Mouse (Mus musculus) G1E-ER4 (cell line): ENCODE results near the gene Cnpy2. TPM values are rescaled to one million over a fixed set of nuclear protein-coding genes. Genes with fewer than 3 reads are reported as not detected.

ENCODE experiments used
- GATA1 ChIP-seq: IDR thresholded peaks from one replicate; pipeline ENCODE4 v1.8.0; 2012; ENCODE audit warnings: low read length, inconsistent platforms
- polyA plus RNA-seq: library from polyadenylated mRNA; stranded (reverse); fragments of >175 nt; gene quantifications from 2 replicates; pipeline ENCODE4 v1.2.3, GENCODE M21; 2012

The Cnpy2 gene
- polyA plus RNA-seq, 1 experiment = 115 TPM

GRCm38 (mm10) chr10:128309654-128310053, 12.6 kb upstream of the Cnpy2 start:
- no peak for TF ChIP-seq GATA1

- TF ChIP-seq GATA1 = no peak
These were observed 12.1 kb upstream of the Cnpy2 start for GRCm38 (mm10) chr10:128310177-128310576.

GRCm38 (mm10) chr10:128310902-128311301, 11.4 kb upstream of the Cnpy2 start:
- TF ChIP-seq GATA1 = no peak

- no peak for TF ChIP-seq GATA1
These were observed 6.7 kb upstream of the Cnpy2 start for GRCm38 (mm10) chr10:128315578-128315977.

- no peak for TF ChIP-seq GATA1
These were observed 618 bp upstream of the Cnpy2 start for GRCm38 (mm10) chr10:128321641-128322040.

GRCm38 (mm10) chr10:128323516-128323915, 1.3 kb downstream of the Cnpy2 start:
- no peak for TF ChIP-seq GATA1

- no peak for TF ChIP-seq GATA1
These were observed 4.6 kb downstream of the Cnpy2 start for GRCm38 (mm10) chr10:128326825-128327224.

GRCm38 (mm10) chr10:128327610-128328009, 5.4 kb downstream of the Cnpy2 start:
- TF ChIP-seq GATA1 = no peak

- TF ChIP-seq GATA1 = no peak
These were observed 13.3 kb downstream of the Cnpy2 start for GRCm38 (mm10) chr10:128335582-128335981.

- no peak for TF ChIP-seq GATA1
These were observed 13.9 kb downstream of the Cnpy2 start for GRCm38 (mm10) chr10:128336195-128336594.

- peak; percentile 89 for TF ChIP-seq GATA1
These were observed 14.3 kb downstream of the Cnpy2 start for GRCm38 (mm10) chr10:128336597-128336996.

GRCm38 (mm10) chr10:128337306-128338181, 15.3 kb downstream of the Cnpy2 start, which contains the start of gene Cs:
Cs (plus strand) TSS chr10:128337734.
- no peak for TF ChIP-seq GATA1

GRCm38 (mm10) chr10:128338415-128338814, 16.2 kb downstream of the Cnpy2 start:
- no peak for TF ChIP-seq GATA1

GRCm38 (mm10) chr10:128338948-128339347, 16.7 kb downstream of the Cnpy2 start:
- no peak for TF ChIP-seq GATA1

- TF ChIP-seq GATA1 = no peak
These were observed 18.0 kb downstream of the Cnpy2 start for GRCm38 (mm10) chr10:128340257-128340656.

- TF ChIP-seq GATA1 = no peak
These were observed 21.2 kb downstream of the Cnpy2 start for GRCm38 (mm10) chr10:128343436-128343835.
